Mouse (Mus musculus) right cerebral cortex, postnatal 25 days (tissue): ENCODE results near the gene Ell.
"Not testable (repeated sequence)": the region's sequence is repeated elsewhere in the genome, so short reads cannot be mapped to it uniquely, and the experiment has no call there.

Experiments used
- DNase-seq: peaks from one replicate; pipeline ENCODE4 v3.0.0; 2022

Ell gene

DNA sequence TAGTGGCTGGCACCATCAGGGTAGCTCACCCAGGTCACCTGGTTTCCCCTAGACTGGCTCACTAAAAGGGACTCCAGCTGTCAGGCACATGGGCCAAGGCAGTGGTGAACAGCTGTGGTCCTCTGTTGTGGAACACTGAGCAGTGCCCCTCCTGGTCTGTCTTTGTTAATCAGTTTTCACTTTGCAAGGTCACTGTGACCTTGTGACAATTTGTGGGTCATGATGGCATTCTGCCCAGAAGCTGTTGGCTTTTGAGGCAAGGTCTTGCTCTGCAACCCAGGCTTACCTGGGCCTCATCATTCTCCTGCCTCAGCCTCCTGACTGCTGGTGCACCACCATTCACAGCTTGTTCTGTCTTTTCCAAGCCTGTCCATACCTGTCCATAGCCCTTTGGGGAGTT is 31.1 kb downstream of the Ell start:
- no peak for DNase-seq

- no peak for DNase-seq
Measured at GRCm38 (mm10) chr8:70570990-70571389, 31.7 kb downstream of the Ell start.

GRCm38 (mm10) chr8:70574302-70574701 is 35.0 kb downstream of the Ell start:
- DNase-seq: no peak

DNA sequence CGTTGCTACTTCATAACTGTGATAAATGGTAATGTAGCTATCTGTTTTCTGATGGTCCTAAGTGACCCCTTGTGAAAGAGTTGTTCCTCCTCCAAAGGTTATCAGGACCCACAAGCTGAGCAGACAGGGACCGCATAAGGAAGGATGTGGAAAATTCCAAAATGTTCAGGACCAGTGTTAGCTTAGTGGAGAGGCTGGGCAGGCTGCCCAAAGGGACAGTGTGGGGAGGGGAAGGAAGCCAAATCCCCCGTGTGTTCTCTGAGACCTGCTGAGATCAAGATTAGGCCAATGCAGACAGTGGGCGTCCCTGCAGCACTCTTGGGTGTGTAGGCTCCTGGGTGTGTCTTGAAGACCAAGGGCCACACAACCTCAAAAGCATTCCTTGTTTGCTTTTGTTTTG is 35.7 kb downstream of the Ell start:
- no peak for DNase-seq

DNA sequence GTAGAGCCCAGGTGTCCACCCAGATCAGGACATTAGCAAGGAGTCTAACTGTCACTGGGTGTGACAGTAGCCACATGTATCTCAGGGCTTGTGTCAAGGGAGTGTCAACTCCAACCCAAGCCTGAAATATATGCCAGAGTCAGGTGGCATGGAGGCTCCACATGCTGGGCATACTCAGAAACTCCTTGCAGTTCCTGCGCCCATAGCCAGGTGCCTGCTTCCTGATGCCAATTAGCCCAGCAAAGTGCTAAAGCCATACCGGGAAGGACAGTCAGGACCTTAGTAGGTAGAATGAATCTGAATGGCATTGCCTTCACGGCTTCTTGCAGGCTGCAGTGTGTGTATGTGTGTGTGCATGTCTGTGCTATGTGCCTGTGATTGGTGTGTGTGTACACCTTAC is 38.0 kb downstream of the Ell start:
- no peak for DNase-seq

GRCm38 (mm10) chr8:70583476-70584387 is 44.5 kb downstream of the Ell start:
- DNase-seq: no peak

DNA sequence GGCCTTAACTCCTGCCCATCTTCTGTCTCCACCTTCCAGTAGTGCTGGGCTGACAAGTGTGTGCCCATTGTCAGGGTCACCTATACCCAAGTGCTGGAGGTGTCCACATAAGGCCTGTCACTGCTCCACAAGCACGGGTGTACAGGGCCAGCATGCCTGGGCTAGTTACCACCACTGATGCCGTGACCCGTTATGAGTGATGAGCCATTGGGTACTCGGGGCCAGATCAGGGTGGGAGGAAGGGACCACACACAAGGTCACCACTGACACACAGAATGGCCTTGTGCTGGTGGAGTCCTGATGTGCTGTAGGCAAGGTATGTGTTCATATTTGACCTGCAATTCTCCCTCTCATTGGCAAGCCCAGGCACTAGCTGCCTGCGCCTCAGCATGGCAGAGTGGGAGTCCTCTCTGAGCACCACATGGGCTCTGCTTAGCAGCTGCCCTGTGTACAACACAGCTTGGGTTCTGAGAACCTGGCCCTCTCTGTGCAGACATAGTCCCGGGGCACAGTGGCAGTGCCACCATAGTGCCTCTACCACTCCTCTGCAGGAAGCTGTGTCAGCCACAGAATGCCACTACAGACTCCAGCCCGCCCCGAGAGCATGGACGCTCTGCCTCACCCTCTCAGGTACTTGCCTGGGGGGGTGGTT is 45.5 kb downstream of the Ell start:
- no peak for DNase-seq

- no peak for DNase-seq
Measured at GRCm38 (mm10) chr8:70585258-70585652, 46.0 kb downstream of the Ell start.

DNA sequence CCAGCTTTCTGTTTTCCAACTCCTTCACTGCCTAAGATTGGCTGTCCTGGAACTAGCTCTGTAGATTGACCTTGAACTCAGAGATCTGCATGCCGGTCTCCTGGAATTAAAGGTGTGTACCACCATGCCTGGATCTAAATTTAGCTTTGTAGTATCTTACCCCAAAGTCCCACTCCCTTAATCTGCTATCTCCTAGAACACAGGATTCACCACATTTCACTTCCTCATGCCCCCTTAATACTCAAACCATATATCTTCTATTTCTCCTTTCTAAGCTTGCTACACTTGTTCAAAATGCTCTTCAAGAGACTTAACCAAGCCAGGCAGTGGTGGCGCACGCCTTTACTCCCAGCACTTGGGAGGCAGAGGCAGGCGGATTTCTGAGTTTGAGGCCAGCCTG is 48.7 kb downstream of the Ell start:
- not testable (repeated sequence) for DNase-seq

GRCm38 (mm10) chr8:70591569-70591968 is 52.3 kb downstream of the Ell start:
- no peak for DNase-seq

DNA sequence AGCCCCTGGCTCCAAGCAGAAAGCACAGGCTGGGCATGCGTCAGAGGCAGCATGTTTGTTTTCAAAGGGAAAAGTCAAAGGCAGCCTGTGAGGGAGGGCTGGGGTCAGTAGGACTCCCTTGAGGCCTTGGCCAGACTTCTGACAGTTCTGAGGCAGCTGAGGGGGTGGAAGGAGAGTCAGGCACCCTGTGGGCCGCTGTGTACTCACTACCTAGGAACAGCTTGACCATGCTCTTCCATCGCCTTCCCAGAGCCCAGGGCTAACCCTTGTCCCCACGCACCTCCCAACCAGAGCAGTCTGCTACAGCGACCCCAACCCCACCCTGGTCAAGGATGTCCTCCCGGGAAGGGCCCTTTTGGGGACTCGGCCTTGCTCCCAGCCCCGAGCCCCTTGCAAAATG is 53.9 kb downstream of the Ell start:
- no peak for DNase-seq

GRCm38 (mm10) chr8:70593961-70594609 is 54.8 kb downstream of the Ell start, which contains the start of gene Isyna1:
Gene Isyna1 (plus strand): TSS chr8:70594373.
- DNase-seq: peak; percentile 80

DNA sequence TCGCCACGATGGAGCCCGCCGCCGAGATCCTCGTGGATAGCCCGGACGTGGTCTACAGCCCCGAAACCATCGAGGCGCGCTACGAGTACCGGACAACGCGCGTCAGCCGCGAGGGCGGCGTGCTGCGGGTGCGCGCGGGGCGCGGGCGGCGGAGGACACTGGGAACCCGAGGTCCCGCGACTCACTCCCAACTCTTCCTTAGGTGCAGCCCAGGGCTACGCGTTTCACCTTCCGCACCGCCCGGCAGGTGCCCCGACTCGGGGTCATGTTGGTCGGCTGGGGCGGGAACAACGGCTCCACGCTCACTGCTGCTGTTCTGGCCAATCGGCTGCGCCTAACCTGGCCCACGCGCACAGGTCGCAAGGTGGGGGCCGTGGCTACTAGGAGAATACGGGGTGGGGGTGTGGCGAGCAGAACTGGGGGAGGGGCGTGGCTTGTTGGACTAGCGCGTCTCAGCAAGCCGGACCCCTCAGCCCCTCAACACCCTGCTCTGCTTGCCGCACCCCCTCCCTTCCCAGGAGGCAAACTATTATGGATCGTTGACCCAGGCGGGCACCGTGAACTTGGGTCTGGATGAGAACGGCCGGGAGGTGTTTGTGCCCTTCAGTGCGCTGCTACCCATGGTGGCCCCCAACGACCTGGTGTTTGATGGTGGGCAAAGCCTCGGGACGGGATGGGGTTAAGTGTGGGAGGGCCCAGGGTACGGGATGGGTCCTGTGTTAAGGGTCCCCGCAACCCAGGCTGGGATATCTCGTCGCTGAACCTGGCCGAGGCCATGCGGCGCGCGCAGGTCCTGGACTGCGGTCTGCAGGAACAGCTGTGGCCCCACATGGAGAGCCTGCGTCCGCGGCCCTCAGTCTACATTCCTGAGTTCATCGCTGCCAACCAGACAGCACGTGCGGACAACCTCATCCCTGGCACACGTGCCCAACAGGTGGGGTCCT is 55.6 kb downstream of the Ell start:
- DNase-seq: no peak

DNA sequence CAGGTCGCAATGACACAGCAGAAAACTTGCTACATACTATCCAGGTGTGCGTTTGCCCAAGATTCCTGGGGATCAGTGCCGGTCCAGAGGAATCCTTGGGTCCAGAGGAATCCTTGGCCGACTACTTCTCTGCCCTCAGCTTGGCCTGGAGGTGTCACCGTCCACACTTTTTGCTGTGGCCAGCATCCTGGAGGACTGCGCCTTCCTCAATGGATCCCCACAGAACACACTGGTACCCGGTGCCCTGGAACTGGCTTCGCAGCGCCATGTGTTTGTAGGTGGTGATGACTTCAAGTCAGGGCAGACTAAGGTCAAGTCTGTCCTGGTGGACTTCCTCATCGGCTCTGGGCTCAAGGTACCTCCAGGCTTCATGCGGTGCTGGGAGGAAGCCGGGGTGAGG is 56.6 kb downstream of the Ell start:
- DNase-seq: no peak

GRCm38 (mm10) chr8:70596216-70596615 is 57.0 kb downstream of the Ell start:
- no peak for DNase-seq

GRCm38 (mm10) chr8:70596775-70597416 is 57.6 kb downstream of the Ell start:
- no peak for DNase-seq

- DNase-seq: no peak
Measured at GRCm38 (mm10) chr8:70597417-70598272, 58.4 kb downstream of the Ell start.

DNA sequence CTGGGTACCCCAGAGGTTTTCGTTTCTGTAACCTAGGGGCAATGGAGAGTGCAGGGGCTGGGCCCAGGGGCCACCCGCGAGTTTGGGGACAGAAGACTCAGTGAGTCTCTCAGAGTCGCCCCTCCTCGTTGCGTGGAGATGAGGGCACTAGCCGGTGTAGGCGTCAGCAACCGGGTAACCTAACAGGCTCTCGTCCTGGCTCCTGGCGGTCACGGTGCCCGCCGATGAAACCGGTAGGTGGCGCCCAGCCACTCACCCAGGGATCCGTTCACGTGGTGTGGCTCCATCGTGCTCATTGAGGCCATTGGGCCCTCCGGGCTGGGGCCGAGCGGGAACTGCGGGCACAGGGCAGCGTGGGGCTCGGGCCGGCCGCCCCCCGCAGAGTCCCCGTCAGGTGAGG is 59.0 kb downstream of the Ell start:
- DNase-seq: peak; percentile 82

- DNase-seq: no peak
Measured at GRCm38 (mm10) chr8:70598722-70599121, 59.5 kb downstream of the Ell start.

- no peak for DNase-seq
Measured at GRCm38 (mm10) chr8:70599507-70600290, 60.4 kb downstream of the Ell start.
